Mouse (Mus musculus) bone marrow, adult 2 months (tissue): ENCODE measurements around the gene Cdh23.

ENCODE experiments used
- CTCF ChIP-seq: fragments of 200-500 bp; IDR thresholded peaks from 2 replicates; pipeline ENCODE4 v1.5.1; 2011; ENCODE audit warnings: low read length, control low read depth; ENCODE audit not compliant: control insufficient read depth, insufficient read depth
- POLR2A ChIP-seq: fragments of 200-500 bp; IDR thresholded peaks from 2 replicates; pipeline ENCODE4 v1.6.1; 2011; ENCODE audit warnings: low read depth, mild to moderate bottlenecking, control low read depth, low read length, borderline replicate concordance; ENCODE audit not compliant: control insufficient read depth

DNA sequence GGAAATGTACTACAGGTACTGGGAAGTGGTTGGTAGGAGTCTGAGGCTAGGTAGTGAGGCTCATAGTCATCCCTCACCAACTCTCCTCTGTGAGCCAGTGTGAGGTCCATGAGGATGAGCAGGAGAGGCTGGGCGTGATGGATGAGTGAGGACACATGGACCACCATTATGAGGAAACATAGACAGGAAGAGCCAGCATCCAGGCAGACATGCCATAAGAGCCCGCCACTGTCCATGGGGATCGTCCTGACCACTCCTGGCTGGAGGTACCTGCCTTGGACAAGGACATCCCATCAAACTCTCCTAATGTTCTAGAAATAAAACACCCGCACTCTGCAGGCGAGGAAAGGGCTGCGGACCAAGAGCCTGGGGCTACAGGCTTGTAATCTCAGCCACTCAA is at the start of gene Cdh23:
- TF ChIP-seq CTCF (no peak), POLR2A (no peak)
